Mouse (Mus musculus): ENCODE measurements at regions not wholly inside any gene's neighbourhood (a gene's known extent, or its start where the extent isn't known, plus 50 kb on each side); places are given as distances from the start of the nearest gene placed in this dataset.

- peak; percentile 71; the same call in 1 of the 2 replicates for TF ChIP-seq CTCF (IDR thresholded peaks at IDR 0.05; ENCODE audit: control insufficient read depth, insufficient read depth, insufficient replicate concordance, low read depth, low read length)
- TF ChIP-seq POLR2A (IDR thresholded peaks at IDR 0.05; ENCODE audit: control insufficient read depth, low read depth, low read length) = no peak
Measured at GRCm38 (mm10) chr5:149861489-149861962, 156.9 kb upstream of the Rxfp2 start.

All from testis, adult 2 months (tissue).